Mouse (Mus musculus) liver, embryonic 15.5 days (tissue): ENCODE measurements around the gene Bhlha9. TPM values are rescaled to one million over a fixed set of nuclear protein-coding genes. Genes with fewer than 3 reads are reported as not detected.

Experiments
- ATAC-seq: fragments of 200-750 bp; cut with Nextera tagmentation; 2 replicates; pipeline ENCODE4 v1.8.0; 2017; ENCODE audit warnings: moderate number of reproducible peaks, mild to moderate bottlenecking, moderate library complexity; ENCODE audit not compliant: insufficient read depth
- H3K27ac ChIP-seq: fragments of 300-500 bp; sonication (generic); replicated peaks from 2 replicates; pipeline ENCODE4 v1.5.1; 2015; ENCODE audit warnings: mild to moderate bottlenecking, inconsistent platforms
- H3K27me3 ChIP-seq: fragments of 300-500 bp; sonication (generic); 2 replicates; pipeline ENCODE4 v1.6.1; 2015; ENCODE audit warnings: mild to moderate bottlenecking, inconsistent platforms
- H3K36me3 ChIP-seq: fragments of 300-500 bp; sonication (generic); replicated peaks from 2 replicates; pipeline ENCODE4 v1.6.1; 2015; ENCODE audit warnings: moderate library complexity, mild to moderate bottlenecking, inconsistent platforms
- H3K4me1 ChIP-seq: fragments of 300-500 bp; sonication (generic); replicated peaks from 2 replicates; pipeline ENCODE4 v1.6.1; 2015; ENCODE audit warnings: inconsistent platforms
- H3K4me2 ChIP-seq: fragments of 300-500 bp; sonication (generic); 2 replicates; pipeline ENCODE4 v1.6.1; 2015; ENCODE audit warnings: moderate library complexity, mild to moderate bottlenecking, inconsistent platforms
- H3K4me3 ChIP-seq: fragments of 300-500 bp; sonication (generic); replicated peaks from 2 replicates; pipeline ENCODE4 v1.5.1; 2015; ENCODE audit warnings: mild to moderate bottlenecking, inconsistent platforms
- H3K9ac ChIP-seq: fragments of 300-500 bp; sonication (generic); 2 replicates; pipeline ENCODE4 v1.6.1; 2015; ENCODE audit warnings: moderate library complexity, mild to moderate bottlenecking, inconsistent platforms
- H3K9me3 ChIP-seq: fragments of 300-500 bp; sonication (generic); replicated peaks from 2 replicates; pipeline ENCODE4 v1.6.1; 2016; ENCODE audit warnings: inconsistent platforms
- WGBS: fragments of 180-500 bp; shearing (Covaris S2); methylation state at CpG from one replicate; pipeline ENCODE4 v1.1.7; 2015; ENCODE audit warnings: mixed read lengths; ENCODE audit not compliant: insufficient replicate concordance; 5-methylcytosine and 5-hydroxymethylcytosine counted together
- polyA plus RNA-seq: library from polyadenylated mRNA; unstranded; fragments of >200 nt; fragmentation: Nextera tagmentation; extraction: Ambion mirVana; gene quantifications from 2 replicates; pipeline ENCODE4 v1.2.1, GENCODE M21; 2015

The Bhlha9 gene
- polyA plus RNA-seq, 1 experiment from 2014 or later: not detected

DNA sequence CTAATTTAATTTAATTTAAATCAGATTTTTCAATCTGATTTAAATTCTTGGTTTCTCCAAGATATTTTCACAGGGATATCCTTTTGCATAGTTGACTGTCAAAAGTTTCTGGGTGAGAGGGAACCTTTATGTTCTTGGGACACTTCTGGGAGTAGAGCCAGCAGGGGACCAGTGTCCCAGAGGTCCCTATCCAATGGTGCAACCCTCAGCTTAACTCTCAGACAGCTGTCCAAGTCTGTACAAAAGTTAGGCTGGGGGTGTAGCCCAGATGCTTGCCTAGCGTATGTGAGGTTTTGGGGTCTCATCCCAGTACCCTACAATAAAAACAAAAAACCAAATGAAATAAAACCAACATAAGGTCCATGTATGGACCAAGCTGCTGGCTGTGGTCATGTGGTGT lies 35.8 kb downstream of the Bhlha9 start:
- Histone ChIP-seq H3K4me1 (no peaks in the 10 kb centered on the region), H3K4me3 (no peak overlapping the region), H3K4me2 (no peak overlapping the region), H3K9ac (no peak overlapping the region), H3K9me3 (no peaks in the 10 kb centered on the region), H3K27ac (no peak overlapping the region), H3K27me3 (no peaks in the 10 kb centered on the region), H3K36me3 (no peaks in the 10 kb centered on the region)
- WGBS: 63% methylated on average over 1 of the region's 1 CpGs
- no peak for ATAC-seq

GRCm38 (mm10) chr11:76708881-76709280 lies 36.6 kb downstream of the Bhlha9 start:
- no peaks in the 10 kb centered on the region for H3K27me3 ChIP-seq
- H3K4me1 ChIP-seq: no peaks in the 10 kb centered on the region
- no peak overlapping the region for H3K9ac ChIP-seq
- no peak for ATAC-seq
- no peaks in the 10 kb centered on the region for H3K9me3 ChIP-seq
- H3K4me2 ChIP-seq: no peak overlapping the region
- H3K27ac ChIP-seq: no peak overlapping the region
- 50% methylated on average over 1 of the region's 1 CpGs for WGBS
- no peak overlapping the region for H3K4me3 ChIP-seq
- H3K36me3 ChIP-seq: no peaks in the 10 kb centered on the region

GRCm38 (mm10) chr11:76709625-76710452 lies 37.6 kb downstream of the Bhlha9 start:
- Histone ChIP-seq H3K4me3 (no peak overlapping the region), H3K4me2 (no peak overlapping the region), H3K9ac (no peak overlapping the region), H3K4me1 (no peaks in the 10 kb centered on the region), H3K27me3 (no peaks in the 10 kb centered on the region), H3K27ac (no peak overlapping the region), H3K9me3 (no peaks in the 10 kb centered on the region), H3K36me3 (no peaks in the 10 kb centered on the region)
- no peak for ATAC-seq
- WGBS: 28% methylated on average over 14 of the region's 17 CpGs

- no peaks in the 10 kb centered on the region for H3K9me3 ChIP-seq
- H3K27ac ChIP-seq: no peak overlapping the region
- 54% methylated on average over 4 of the region's 4 CpGs for WGBS
- no peaks in the 10 kb centered on the region for H3K27me3 ChIP-seq
- no peak overlapping the region for H3K4me2 ChIP-seq
- H3K36me3 ChIP-seq: no peaks in the 10 kb centered on the region
- H3K9ac ChIP-seq: no peak overlapping the region
- no peak for ATAC-seq
- no peak overlapping the region for H3K4me3 ChIP-seq
- H3K4me1 ChIP-seq: no peaks in the 10 kb centered on the region
These were observed 44.7 kb downstream of the Bhlha9 start for GRCm38 (mm10) chr11:76717000-76717399.

Other genes with a start within 250 kb of the Bhlha9 start
- gene Abr, start 50.2 kb upstream of the Bhlha9 start, polyA plus RNA-seq: 3.9 and 4.3 TPM in 2 replicates
- gene Trarg1, start 7.3 kb downstream of the Bhlha9 start, polyA plus RNA-seq: not detected in 2 replicates
- gene Gosr1, start 91.1 kb downstream of the Bhlha9 start, polyA plus RNA-seq: 10.1 and 11.0 TPM in 2 replicates
- 4.7 and 4.8 TPM in 2 replicates for gene Cpd, start 174.5 kb downstream of the Bhlha9 start, polyA plus RNA-seq
- gene Tmigd1, start 229.7 kb downstream of the Bhlha9 start, polyA plus RNA-seq: not detected in 2 replicates